Mouse (Mus musculus) ES-E14 (cell line): ENCODE measurements around the gene Cmc2. TPM values are rescaled to one million over a fixed set of nuclear protein-coding genes. Genes with fewer than 3 reads are reported as not detected.
A peak's percentile ranks its signal among the peaks of the same experiment; 100 is the strongest.

Experiments
- DNase-seq: peaks from one replicate; pipeline ENCODE4 v3.0.0-alpha.2; 2013; ENCODE audit warnings: low read depth, low spot score
- H3K27ac ChIP-seq: 2 replicates; pipeline ENCODE4 v1.5.1; 2012; ENCODE audit warnings: low read depth, mild to moderate bottlenecking, low read length, moderate library complexity, mixed read lengths; ENCODE audit not compliant: poor library complexity, insufficient read depth, severe bottlenecking
- H3K36me3 ChIP-seq: 2 replicates; pipeline ENCODE4 v1.6.1; 2012; ENCODE audit warnings: mild to moderate bottlenecking, low read length, moderate library complexity, mixed read lengths; ENCODE audit not compliant: control insufficient read depth, poor library complexity, insufficient read depth, severe bottlenecking
- H3K4me1 ChIP-seq, 2 experiments: fragments of 150-350 bp in 1 of 2; sonication (generic) in 1 of 2; 2 replicates each; pipeline ENCODE4 v1.6.1; 2012; ENCODE audit warnings: low read length in 2 of 2, mild to moderate bottlenecking in 1 of 2, mixed read lengths in 1 of 2; ENCODE audit not compliant: control insufficient read depth in 2 of 2, insufficient read depth in 2 of 2, poor library complexity in 1 of 2
- H3K4me3 ChIP-seq, 2 experiments: fragments of 150-350 bp in 1 of 2; sonication (generic) in 1 of 2; 2 replicates each; pipeline ENCODE4 v1.5.1; 2012; ENCODE audit warnings: low read length in 2 of 2, low read depth in 1 of 2, mild to moderate bottlenecking in 1 of 2, mixed read lengths in 1 of 2; ENCODE audit not compliant: insufficient read depth in 1 of 2, poor library complexity in 1 of 2, severe bottlenecking in 1 of 2
- H3K9ac ChIP-seq: 2 replicates; pipeline ENCODE4 v1.6.1; 2012; ENCODE audit warnings: low read depth, mild to moderate bottlenecking, low read length, mixed read lengths; ENCODE audit not compliant: poor library complexity, insufficient read depth, severe bottlenecking
- H3K9me3 ChIP-seq: fragments of 150-350 bp; sonication (generic); 2 replicates; pipeline ENCODE4 v1.6.1; 2012; ENCODE audit warnings: low read depth, mild to moderate bottlenecking, low read length; ENCODE audit not compliant: control insufficient read depth, insufficient read depth
- CHD2 ChIP-seq: IDR thresholded peaks from 2 replicates; pipeline ENCODE4 v1.6.1; 2014; ENCODE audit warnings: mild to moderate bottlenecking, low read depth, low read length, inconsistent platforms
- HCFC1 ChIP-seq: IDR thresholded peaks from 2 replicates; pipeline ENCODE4 v1.6.1; 2012; ENCODE audit warnings: low read length, inconsistent platforms, borderline replicate concordance; ENCODE audit not compliant: insufficient read depth
- MAFK ChIP-seq: IDR thresholded peaks from 2 replicates; pipeline ENCODE4 v1.6.1; 2014; ENCODE audit warnings: mild to moderate bottlenecking, low read depth, low read length, inconsistent platforms; ENCODE audit not compliant: insufficient read depth
- ZC3H11A ChIP-seq: IDR thresholded peaks from 2 replicates; pipeline ENCODE4 v1.6.1; 2012; ENCODE audit warnings: low read depth, mild to moderate bottlenecking, inconsistent platforms, low read length, borderline replicate concordance
- ZNF384 ChIP-seq: IDR thresholded peaks from 2 replicates; pipeline ENCODE4 v1.6.1; 2012; ENCODE audit warnings: low read depth, low read length, inconsistent platforms
- in situ Hi-C, 2 experiments: fragments of 600-800 bp; cut with MboI; formaldehyde crosslinking; loops; one replicate each; pipeline ENCODE4 v1.15.1; 2025; ENCODE audit warnings: low sequenced_read_pairs in 2 of 2, inconsistent platforms in 1 of 2; ENCODE audit not compliant: unreplicated experiment in 2 of 2
- total RNA-seq: library from RNA; depleted of rRNA; stranded (reverse); fragments of 300-350 nt; gene quantifications from 2 replicates; pipeline ENCODE4 v1.2.3, GENCODE M21; 2012

Cmc2 gene
- total RNA-seq, 1 experiment = 33.4 TPM

- no peak for TF ChIP-seq ZC3H11A
- peak; percentile 58 for TF ChIP-seq ZNF384
- H3K9ac ChIP-seq = no peak overlapping the region
- H3K27ac ChIP-seq = no peak overlapping the region
Observed at GRCm38 (mm10) chr8:116875798-116876450, 45.3 kb downstream of the Cmc2 start.

GRCm38 (mm10) chr8:116873986-116874385 lies 47.3 kb downstream of the Cmc2 start:
- Histone ChIP-seq H3K4me3 (no peak overlapping the region), H3K36me3 (no peaks in the 10 kb centered on the region), H3K27ac (no peak overlapping the region), H3K9me3 (no peaks in the 10 kb centered on the region), H3K4me1 (peaks cover 0 to 2% of the 10 kb centered on the region in 2 experiments; a peak in 1 of 4 replicates), H3K9ac (no peak overlapping the region)
- TF ChIP-seq ZC3H11A (no peak), HCFC1 (no peak), CHD2 (no peak), ZNF384 (no peak), MAFK (no peak)
- DNase-seq = no peak
- in situ Hi-C loops = no loop called here

More at GRCm38 (mm10) chr8:116875798-116876450, 45.3 kb downstream of the Cmc2 start:
- no peak for DNase-seq
- Histone ChIP-seq H3K4me3 (no peak overlapping the region), H3K4me1 (peaks cover 0 to 2% of the 10 kb centered on the region in 2 experiments; a peak in 1 of 4 replicates), H3K36me3 (no peaks in the 10 kb centered on the region), H3K9me3 (no peaks in the 10 kb centered on the region)
- in situ Hi-C loops = no loop called here

GRCm38 (mm10) chr8:116873586-116873985 lies 47.7 kb downstream of the Cmc2 start:
- H3K4me3 ChIP-seq = no peak overlapping the region
- peaks cover 0 to 2% of the 10 kb centered on the region in 2 experiments; a peak in 1 of 4 replicates for H3K4me1 ChIP-seq
- no peaks in the 10 kb centered on the region for H3K36me3 ChIP-seq
- H3K9ac ChIP-seq = no peak overlapping the region
- in situ Hi-C loops = no loop called here
- DNase-seq = no peak
- no peaks in the 10 kb centered on the region for H3K9me3 ChIP-seq
- H3K27ac ChIP-seq = no peak overlapping the region
- TF ChIP-seq HCFC1 (no peak), CHD2 (no peak), ZC3H11A (no peak)

GRCm38 (mm10) chr8:116872761-116873342 lies 48.4 kb downstream of the Cmc2 start:
- Histone ChIP-seq H3K4me1 (peaks cover 0 to 2% of the 10 kb centered on the region in 2 experiments; a peak in 1 of 4 replicates), H3K9ac (no peak overlapping the region), H3K27ac (no peak overlapping the region), H3K4me3 (no peak overlapping the region), H3K9me3 (no peaks in the 10 kb centered on the region), H3K36me3 (no peaks in the 10 kb centered on the region)
- in situ Hi-C loops = no loop called here
- TF ChIP-seq ZC3H11A = no peak
- no peak for TF ChIP-seq MAFK
- TF ChIP-seq CHD2 = no peak
- TF ChIP-seq ZNF384 = no peak
- TF ChIP-seq HCFC1 = no peak
- DNase-seq = peak; percentile 87

- Histone ChIP-seq H3K4me3 (no peak overlapping the region), H3K36me3 (no peaks in the 10 kb centered on the region), H3K9me3 (no peaks in the 10 kb centered on the region), H3K27ac (no peak overlapping the region), H3K9ac (no peak overlapping the region), H3K4me1 (peaks cover 0 to 2% of the 10 kb centered on the region in 2 experiments; a peak in 1 of 4 replicates)
- in situ Hi-C loops = no loop called here
- TF ChIP-seq CHD2 (no peak), MAFK (no peak), HCFC1 (no peak), ZNF384 (no peak), ZC3H11A (no peak)
- DNase-seq = no peak
Observed at GRCm38 (mm10) chr8:116868699-116869098, 52.6 kb downstream of the Cmc2 start.
